Mouse (Mus musculus) cerebellum, postnatal 14 days (tissue): ENCODE measurements around the gene Cd244a.

ENCODE experiments used
- DNase-seq, 2 experiments: peaks; one replicate each; pipeline ENCODE4 v3.0.0; 2021; ENCODE audit warnings: mixed read lengths in 2 of 2

The Cd244a gene

GRCm38 (mm10) chr1:171658561-171658991, 99.6 kb downstream of the Cd244a start:
- DNase-seq = no peak
